Mouse (Mus musculus) right cerebral cortex, postnatal 4 days (tissue): Measurements from ENCODE around the gene Nutf2-ps1.
"Not testable (repeated sequence)": the region's sequence is repeated elsewhere in the genome, so short reads cannot be mapped to it uniquely, and the experiment has no call there.

Experiments used
- DNase-seq: peaks from one replicate; pipeline ENCODE4 v3.0.0-alpha.2; 2022

Nutf2-ps1 gene

DNA sequence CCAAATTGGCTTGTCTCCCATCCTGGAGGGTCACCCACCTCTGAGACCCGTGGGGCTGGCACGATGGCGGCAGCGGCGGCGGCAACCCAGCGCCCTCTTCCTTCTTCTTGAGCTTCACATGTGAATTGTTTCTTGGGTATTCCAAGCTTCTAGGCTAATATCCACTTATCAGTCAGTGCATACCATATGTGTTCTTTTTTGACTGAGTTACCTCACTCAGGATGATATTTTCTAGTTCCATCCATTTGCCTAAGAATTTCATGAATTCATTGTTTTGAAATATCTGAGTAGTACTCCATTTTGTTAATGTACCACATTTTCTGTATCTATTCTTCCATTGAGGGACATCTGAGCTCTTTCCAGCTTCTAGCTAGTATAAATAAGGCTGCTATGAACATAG lies at the start of gene Nutf2-ps1:
Nutf2-ps1 (minus strand) TSS at position 101 of the 400 bp plus-strand sequence.
- DNase-seq = not testable (repeated sequence)

GRCm38 (mm10) chr19:53638041-53638440 lies 49.2 kb upstream of the Nutf2-ps1 start:
- DNase-seq = no peak

DNA sequence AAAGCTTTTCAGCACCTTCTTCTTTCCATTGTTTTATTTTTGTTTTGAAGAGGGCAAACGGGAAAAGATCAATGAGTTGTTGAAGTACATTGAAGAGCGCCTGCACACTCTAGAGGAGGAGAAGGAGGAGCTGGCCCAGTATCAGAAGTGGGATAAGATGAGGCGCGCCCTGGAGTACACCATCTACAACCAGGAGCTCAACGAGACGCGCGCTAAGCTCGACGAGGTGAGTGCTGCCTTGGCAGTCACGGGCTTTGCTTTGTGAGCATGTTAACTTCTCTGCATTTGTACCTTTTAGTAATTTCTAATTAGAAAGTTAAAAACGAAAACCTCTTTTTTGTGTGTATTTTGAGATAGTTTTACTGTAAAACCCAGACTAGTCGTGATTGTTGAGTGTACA lies 32.8 kb upstream of the Nutf2-ps1 start:
- no peak for DNase-seq

DNA sequence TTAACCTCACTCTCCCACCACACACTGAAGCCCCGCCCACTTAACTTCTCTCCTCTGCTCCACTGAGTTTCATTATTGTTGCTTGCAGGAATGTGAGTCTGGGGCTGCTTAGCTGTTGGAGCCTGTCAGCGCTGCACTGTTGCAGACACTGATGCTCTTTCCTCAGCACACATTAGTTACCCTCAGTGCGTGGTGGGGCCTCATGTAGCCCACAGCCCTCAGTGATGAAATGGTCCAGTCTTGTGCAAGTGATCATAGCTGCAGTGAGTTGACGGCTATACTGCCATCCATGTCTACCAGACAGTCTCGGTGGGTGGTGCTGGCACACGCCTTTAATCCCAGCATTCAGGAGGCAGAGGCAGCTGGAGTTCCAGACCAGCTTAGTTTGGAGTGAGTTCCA lies 20.1 kb upstream of the Nutf2-ps1 start:
- no peak for DNase-seq

- no peak for DNase-seq
Observed at GRCm38 (mm10) chr19:53601363-53601655, 12.4 kb upstream of the Nutf2-ps1 start.

DNA sequence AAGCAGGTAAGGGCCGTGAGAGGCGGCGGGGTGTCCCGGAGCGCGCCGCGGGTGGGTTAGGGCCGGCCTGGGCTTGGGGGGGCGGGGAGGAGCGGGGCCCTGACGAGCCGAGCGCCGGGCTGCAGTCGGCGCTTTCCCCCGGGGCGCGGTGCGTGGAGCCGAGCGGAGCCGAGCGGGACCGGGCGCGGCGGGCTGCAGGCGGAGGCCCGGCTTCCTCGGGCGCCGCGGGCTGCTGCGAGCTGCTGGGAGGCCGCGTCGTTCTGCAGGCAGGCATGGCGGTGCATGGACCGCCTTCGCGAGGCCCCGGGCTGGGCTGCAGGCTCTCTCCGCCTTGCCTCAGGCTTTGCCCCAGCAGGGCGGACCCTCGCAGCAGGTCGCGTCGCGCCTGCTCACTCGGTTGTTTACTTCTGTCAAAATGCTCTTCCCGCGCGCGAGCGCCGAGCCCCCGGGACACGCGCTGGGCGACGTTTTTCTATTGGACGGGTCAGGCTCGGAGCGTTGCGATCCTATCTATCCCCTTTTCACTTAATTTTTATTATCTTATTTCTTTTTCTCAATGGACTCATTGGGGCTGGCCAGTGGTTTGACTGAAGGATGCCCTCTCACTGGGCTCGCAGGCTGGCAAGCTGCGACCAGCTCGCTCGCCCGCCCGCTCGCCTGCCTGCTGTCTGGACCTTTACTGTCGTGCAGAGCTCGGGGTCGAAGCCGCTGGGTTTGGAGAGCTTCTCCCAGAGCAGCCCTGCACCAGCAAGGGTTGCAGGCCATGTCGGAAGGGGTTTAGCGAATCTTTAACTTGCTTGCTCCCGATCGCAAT lies 11.9 kb upstream of the Nutf2-ps1 start:
- peak; percentile 62 for DNase-seq

- peak; percentile 99 for DNase-seq
Observed at GRCm38 (mm10) chr19:53599757-53600539, 11.1 kb upstream of the Nutf2-ps1 start, which contains the start of gene Smc3. Gene Smc3 (plus strand): TSS chr19:53600398.

- DNase-seq = no peak
Observed at GRCm38 (mm10) chr19:53596723-53597474, 8.0 kb upstream of the Nutf2-ps1 start.

- not testable (repeated sequence) for DNase-seq
Observed at GRCm38 (mm10) chr19:53587686-53588085, 1.2 kb downstream of the Nutf2-ps1 start.

GRCm38 (mm10) chr19:53580271-53580670 lies 8.6 kb downstream of the Nutf2-ps1 start:
- not testable (repeated sequence) for DNase-seq

DNA sequence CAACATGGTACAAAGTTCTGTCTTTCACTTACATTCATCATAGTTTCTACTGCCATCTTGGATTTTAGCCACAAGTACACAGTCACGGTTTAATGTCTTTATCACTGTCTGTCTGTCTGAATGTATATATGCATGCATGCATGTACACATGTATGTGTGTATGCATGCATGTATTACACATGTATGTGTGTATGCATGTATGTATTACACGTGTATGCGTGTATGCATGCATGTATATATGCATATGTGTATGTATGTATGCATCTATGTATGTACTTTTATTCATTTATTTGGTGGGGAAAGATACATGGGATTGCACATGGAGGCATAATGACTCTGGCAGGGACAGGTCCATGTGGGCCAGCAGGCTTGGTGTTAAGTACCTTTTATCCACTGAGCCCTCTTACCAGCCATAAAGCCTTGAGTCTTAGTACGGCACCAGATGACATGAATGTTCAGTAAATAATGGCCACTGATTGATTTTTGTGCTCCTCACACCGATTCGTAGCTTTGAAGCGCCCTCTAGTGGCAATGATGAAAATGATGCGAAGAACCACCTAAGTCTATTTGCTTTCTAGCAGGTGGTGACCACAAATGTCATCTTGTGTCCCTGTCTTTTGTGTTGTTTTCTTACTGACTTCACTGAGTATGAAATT lies 10.1 kb downstream of the Nutf2-ps1 start:
- DNase-seq = peak; percentile 44

- no peak for DNase-seq
Observed at GRCm38 (mm10) chr19:53577025-53577800, 11.7 kb downstream of the Nutf2-ps1 start.

- no peak for DNase-seq
Observed at GRCm38 (mm10) chr19:53576061-53576460, 12.8 kb downstream of the Nutf2-ps1 start.

DNA sequence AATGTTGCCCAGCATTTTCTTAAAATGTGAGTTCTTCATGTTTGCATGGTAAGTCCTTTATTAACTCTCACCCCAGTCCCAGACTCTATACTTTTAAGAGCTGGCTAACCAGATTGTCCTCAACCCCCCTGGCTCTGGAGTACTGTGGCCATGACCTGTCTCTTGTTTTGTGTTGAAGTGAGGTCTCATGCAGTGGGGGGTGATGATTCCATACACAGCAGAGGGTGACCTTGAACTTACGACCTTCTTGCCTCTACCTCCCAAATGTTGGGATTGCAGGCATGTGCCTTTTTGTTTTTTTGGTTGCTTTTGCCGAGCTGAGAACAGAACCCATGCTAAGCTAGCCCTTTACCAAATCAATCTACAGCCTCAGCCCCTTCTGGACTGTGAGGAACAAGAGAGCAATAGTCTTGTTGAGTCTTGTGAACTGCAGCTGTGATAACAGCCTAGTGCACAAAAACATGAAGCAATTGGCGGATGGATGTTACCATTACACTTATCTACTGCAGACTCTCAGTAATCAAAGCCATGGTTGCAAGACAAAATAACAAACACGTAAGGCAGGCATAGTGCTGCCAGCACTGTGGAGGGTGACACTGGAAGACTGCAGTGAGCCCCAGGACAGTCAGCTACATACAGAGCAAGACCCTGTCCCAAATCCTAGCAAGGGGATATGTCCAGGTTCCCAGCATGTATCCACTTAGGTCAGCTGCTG lies 13.4 kb downstream of the Nutf2-ps1 start:
- DNase-seq = no peak

GRCm38 (mm10) chr19:53574546-53574945 lies 14.3 kb downstream of the Nutf2-ps1 start:
- no peak for DNase-seq

GRCm38 (mm10) chr19:53574131-53574530 lies 14.7 kb downstream of the Nutf2-ps1 start:
- no peak for DNase-seq

GRCm38 (mm10) chr19:53573151-53573550 lies 15.7 kb downstream of the Nutf2-ps1 start:
- no peak for DNase-seq

DNA sequence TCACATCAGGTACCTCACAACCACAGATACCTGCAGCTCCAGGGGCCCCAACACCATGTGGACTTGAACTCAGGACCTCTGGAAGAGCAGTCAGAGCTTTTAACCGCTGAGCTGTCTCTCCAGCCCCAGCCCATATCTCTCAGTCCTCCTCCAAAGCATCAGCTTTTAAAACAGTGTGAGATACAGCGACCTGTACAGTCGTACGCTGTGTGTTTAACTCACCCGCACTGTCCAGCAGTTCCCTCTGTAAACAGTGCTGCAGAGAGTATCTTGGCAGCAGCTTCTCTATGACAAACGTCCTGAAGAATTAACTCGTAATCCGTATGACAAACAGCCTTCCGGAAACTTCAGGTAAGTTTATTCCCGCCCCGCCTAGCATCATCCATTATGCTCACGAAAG lies 16.3 kb downstream of the Nutf2-ps1 start:
- DNase-seq = no peak

DNA sequence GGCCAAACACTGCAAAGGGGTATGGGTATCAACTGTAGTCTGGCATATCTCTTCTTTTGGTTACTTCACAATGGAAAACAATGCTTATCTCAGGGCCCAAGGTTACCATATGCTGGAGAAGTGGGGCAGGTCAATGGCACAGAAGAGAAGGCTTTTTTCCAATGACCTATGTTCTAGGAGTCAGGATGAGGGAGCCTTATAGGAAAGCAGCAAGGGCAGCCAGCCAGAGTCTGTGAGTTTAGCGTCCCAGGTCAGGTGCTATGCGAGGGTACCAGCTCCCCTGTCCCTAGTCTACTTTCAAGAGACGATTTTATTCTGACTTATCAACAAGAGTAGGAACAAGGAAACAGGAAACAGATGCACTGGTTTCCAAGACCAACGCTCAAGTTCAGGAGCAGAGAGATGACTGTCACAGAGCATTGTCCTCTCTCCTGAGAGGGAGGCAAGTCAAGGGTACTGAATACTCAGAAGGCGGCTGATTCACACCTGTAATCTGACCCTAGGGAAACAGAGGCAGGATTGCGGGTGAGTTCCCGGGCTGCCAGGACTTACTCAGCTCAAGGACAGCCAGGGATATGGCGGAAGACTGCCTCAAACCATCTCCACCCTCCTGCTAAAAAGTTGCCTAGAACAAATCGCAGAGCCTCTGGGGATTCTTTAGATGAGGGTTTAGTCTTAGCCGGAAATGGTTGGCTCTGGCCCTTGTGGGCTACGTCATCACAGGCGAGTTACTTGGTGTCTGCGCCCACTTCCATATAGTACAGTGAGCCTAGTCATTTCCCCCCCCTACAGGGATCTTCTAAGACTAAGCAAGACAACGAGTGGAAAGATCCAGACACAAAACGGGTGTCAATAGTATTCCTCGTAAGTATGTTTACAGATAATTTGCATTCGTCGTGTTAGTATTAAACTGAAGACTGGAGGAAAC lies 17.1 kb downstream of the Nutf2-ps1 start:
- DNase-seq = no peak

DNA sequence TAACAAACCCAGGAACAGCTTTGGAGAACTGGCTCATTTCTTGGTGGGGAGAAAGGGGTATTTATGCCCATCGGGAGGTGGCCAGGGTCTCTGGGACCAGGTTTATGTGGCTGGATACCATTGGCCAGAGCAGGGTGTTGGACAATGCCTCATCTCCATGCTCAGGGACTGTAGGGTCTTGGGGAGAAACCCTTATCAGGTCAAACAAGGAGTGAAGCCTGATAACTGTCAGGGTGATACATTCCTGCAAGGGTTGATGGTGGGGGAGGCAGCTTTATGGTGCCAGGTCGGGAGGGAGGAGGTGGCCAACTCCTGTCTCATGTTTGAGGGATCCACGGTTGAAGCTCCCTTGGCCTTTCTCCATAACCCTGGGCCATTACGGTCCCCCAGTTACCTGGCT lies 17.8 kb downstream of the Nutf2-ps1 start:
- DNase-seq = no peak
